Mouse (Mus musculus): ENCODE data around the gene Lpin3.
A peak's percentile ranks its signal among the peaks of the same experiment; 100 is the strongest.

Lpin3 gene

DNA sequence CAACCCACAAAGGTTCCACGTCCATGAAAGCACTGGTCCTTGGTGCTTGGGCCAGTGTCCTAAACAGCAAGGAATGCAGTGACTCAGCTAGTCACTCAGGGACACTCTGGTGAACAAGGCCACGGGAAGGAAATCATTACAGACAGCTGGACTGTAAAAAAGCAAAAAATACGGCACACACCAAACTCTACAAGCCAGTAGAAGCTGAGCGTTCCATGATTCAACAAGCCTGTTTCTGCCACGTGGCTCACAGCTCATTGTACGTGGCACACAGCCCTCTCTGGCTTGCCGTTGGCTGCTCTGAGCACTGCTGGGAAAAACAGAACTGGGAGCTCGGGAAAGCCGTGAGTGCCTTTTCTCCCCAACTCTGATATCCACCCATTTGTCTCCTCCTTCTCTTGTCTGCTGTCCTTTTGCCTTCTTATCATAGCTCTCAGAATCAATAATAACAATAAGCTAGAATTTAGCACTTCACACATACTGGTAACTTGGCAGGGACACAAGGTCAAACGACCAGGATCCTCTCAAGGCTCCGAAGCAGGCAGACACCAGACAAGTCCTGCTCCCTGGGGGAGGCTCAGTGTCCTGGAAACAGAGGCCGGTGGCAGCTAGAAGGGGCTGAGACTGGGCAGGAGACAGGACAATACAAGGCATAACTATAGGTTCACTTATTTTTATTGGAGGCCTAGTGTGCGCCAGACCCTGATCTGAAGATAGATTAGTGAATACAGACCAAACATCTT lies at the start of gene Lpin3:
TSS of gene Lpin3 (plus strand) at position 218 of the 743 bp plus-strand sequence.
- peak; percentile 48 for DNase-seq (ENCODE audit: low spot score)

- no peak for DNase-seq (ENCODE audit: low spot score)
These were observed 39.6 kb upstream of the Lpin3 start for GRCm38 (mm10) chr2:160840838-160841237.

DNA sequence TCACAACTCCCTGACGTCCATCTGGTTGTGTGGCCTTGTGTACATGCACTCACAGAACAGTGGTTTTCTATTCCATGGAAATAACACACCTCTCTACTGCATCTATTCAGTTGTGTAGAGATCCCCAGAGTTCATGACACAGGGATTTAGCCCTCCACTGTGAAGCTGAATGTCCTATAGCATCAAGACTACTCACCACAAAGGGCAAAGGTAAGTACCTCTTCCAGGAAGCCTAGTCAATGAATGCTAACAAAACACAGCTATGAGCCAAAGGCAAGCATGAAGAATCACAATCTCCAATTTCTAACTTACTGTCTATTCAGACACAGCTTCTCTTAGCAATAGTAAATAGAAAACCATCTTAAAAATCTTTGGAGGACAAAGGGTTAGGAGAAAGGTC lies 32.8 kb upstream of the Lpin3 start:
- no peak for DNase-seq (ENCODE audit: low spot score)

GRCm38 (mm10) chr2:160848186-160848585 lies 32.3 kb upstream of the Lpin3 start:
- DNase-seq (ENCODE audit: low spot score), result no peak

- no peak for DNase-seq (ENCODE audit: low spot score)
These were observed 30.7 kb upstream of the Lpin3 start for GRCm38 (mm10) chr2:160849617-160850240.

DNA sequence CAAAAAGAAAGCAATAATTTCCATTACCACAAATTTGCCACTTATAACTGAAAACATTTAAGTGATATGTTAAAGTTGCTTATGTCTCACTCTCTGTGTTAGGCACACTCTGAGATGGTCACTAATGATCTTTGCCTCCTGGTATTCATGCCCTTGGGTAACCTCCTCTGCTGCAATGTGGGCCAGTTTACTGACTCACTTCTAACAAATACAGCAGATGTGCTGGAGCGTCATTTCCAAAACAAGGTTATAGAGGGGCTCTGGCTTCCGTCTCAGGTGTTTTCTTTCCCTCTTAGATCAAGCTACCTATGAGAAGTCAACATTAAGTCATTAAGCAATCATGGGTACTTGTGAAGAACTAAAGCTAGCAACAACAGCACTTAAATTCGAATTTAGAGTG lies 30.1 kb upstream of the Lpin3 start:
- no peak for DNase-seq (ENCODE audit: low spot score)

GRCm38 (mm10) chr2:160854687-160855086 lies 25.8 kb upstream of the Lpin3 start:
- no peak for DNase-seq (ENCODE audit: low spot score)

DNA sequence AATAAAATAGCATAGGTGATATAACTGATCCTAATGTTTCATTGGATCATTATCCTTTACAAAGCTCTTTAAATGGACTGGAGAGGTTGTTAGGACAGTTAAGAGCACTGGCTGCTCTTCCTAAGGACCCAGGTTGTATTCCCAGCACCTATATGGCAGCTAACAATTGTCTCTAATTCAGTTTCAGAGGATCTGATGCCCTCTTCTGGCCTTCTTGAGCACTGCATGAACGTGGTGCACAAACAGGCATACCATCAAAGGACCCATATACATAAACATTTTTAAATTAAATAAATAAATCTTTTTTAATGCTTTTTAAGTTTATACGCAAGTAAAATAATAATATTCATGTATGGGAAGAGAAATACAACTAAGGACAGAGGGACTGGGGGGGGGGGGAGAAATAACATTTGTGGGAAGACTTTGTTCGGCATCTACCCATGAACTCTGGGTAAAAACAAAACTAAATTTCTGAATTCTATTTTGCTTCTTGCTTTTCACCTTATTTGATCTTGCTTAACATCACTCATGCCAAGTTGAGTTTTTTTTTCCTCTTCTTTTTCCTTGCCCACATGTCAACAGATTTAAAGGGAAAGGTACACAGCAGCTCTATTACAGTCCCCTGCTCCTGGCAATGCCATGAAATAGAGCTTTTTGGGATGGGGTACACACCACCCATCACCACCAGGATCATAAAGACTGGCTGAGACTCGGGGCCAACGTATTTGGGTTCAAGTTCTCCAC lies 23.9 kb upstream of the Lpin3 start:
- no peak for DNase-seq (ENCODE audit: low spot score)

DNA sequence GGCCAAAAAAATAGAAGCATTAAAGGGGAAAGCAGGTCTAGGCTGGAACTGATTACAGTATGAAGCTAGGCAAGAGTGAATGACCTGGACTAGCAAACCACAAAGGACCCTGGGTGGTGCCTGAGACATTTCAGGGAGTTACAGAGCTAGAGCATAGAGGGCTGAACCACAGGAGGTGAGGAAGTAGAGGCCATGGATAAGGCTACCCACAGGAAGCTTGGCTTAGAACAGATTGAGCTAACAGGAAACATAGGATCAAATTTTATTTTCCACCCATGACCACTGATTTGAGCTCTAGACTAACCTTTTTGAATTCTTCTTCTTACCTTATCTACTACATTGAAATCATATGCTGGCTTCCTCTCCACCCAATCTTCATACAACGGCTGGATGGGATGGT lies 20.1 kb upstream of the Lpin3 start:
- no peak for DNase-seq (ENCODE audit: low spot score)

GRCm38 (mm10) chr2:160864112-160864511 lies 16.4 kb upstream of the Lpin3 start:
- DNase-seq (ENCODE audit: low spot score), result no peak

DNA sequence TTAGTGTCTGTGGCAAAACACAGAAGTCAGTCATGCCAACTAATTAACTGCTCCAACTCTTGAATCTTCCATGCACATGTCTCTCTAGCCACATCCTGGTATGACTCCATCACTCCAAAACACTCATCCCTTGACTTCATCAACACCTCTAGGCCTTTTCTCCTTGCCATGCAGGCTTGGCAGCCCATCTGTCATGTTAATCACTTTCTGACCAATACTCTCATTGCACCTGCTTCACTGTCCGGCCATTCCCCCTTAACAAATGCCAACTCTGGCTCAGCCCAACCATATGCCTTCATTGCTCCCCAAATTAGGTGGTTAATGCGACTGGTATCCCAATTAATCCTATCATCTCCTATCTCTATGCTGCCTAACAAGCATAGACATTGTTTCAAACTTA lies 15.2 kb upstream of the Lpin3 start:
- DNase-seq (ENCODE audit: low spot score), result no peak

- no peak for DNase-seq (ENCODE audit: low spot score)
These were observed 11.0 kb upstream of the Lpin3 start for GRCm38 (mm10) chr2:160869446-160869845.

- DNase-seq (ENCODE audit: low spot score), result no peak
These were observed 9.2 kb upstream of the Lpin3 start for GRCm38 (mm10) chr2:160871310-160871709.

- DNase-seq (ENCODE audit: low spot score), result peak; percentile 84
These were observed 8.1 kb upstream of the Lpin3 start for GRCm38 (mm10) chr2:160872395-160872794.

DNA sequence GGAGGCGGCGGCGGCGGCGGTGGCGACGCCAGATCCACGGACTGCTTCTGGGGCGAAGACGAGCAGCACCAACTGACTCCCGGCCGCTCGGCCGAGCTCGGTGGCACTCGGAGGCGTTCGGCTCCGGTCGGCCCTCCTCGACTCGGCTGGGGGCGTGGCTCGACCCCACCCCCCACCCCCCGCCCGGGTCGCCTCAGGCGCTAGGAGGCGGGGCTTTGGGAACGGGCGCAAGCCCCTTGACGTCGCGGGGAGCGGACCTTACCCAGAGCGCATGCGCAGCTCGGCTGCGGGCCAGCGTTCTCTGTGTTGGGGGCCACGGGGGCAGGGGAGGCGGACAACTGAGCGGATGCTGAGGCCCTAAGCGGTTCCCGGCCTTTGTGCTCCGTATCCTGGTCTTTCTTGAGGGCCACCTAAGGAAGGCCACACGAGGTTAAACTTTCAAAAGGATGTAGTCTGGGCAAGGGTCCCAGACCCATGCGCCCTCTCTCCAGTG lies 7.5 kb upstream of the Lpin3 start, which contains the start of gene Zhx3:
TSS of gene Zhx3 (minus strand) at position 109 of the 493 bp plus-strand sequence.
- peak; percentile 94 for DNase-seq (ENCODE audit: low spot score)

DNA sequence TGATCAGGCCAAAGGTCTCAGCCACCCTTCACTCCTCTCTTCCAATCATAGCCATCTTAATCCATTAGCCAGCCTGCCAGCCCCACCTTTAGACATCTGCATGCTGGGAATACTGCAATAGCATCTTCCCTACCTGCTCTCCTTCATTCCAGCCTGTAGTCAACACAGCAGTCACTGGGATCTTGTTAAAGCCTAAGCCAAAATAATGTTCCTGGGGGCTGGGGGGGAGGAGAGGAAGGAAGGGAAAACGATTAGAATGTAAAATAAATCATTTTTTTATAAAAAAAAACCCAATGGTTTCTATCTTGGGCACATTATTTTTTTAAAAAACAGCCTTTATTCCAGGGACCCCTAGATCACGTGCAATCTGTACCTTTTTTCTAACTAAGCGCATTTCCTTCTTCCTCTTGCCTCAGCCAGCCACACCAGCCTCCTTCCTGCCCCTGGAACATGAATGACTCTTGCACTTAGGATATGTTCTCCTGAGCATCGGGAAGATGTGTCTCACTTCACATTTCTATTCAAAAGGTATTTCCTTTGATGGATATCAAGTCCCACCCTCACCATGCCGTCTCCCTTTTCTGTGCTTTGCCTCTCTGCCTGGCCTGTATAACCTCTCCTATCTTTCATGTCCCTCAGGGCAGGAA lies 6.1 kb upstream of the Lpin3 start:
- no peak for DNase-seq (ENCODE audit: low spot score)

GRCm38 (mm10) chr2:160876115-160876514 lies 4.4 kb upstream of the Lpin3 start:
- DNase-seq (ENCODE audit: low spot score), result no peak

GRCm38 (mm10) chr2:160881462-160882101 lies 1.1 kb downstream of the Lpin3 start:
- no peak for DNase-seq (ENCODE audit: low spot score)

DNA sequence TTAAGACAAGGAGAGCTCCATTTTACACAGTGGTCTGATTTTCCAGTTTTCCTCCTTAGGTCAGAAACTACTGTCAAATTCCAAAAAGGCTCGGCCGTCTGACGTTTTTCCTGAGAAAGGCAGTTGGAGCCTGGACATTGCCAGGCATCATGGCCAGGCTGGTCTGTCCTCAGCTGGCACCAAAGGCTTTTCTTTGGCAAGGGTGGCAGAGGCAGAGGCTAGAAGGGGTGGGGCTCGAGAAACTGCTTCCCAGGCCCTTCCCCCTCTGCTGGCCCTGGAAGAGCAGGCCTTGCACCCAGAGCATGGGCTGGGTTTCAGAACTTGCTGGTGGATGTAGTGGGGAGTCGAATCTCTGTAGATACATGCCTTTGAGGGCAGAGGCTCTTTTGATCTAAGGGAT lies 2.0 kb downstream of the Lpin3 start:
- DNase-seq (ENCODE audit: low spot score), result no peak

DNA sequence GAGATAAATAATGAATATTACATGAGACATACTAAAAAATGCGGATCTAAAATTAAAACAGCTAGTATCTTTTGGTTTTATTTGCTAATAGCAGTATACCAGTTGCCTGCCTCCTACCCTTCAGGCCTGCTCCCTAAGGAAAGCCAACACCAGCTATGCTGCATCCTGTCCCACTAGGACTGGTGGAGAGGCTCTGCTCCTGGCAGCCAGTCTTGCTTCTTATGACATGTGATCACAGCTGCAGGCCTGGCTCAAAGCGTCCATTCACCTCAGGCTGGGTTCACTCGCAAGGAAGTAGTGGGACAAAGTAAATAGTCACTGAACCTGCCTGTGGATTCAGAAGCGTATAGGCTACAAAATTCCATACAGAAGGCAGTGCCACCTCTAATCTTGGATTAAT lies 3.4 kb downstream of the Lpin3 start:
- no peak for DNase-seq (ENCODE audit: low spot score)

GRCm38 (mm10) chr2:160884830-160885229 lies 4.4 kb downstream of the Lpin3 start:
- DNase-seq (ENCODE audit: low spot score), result no peak

DNA sequence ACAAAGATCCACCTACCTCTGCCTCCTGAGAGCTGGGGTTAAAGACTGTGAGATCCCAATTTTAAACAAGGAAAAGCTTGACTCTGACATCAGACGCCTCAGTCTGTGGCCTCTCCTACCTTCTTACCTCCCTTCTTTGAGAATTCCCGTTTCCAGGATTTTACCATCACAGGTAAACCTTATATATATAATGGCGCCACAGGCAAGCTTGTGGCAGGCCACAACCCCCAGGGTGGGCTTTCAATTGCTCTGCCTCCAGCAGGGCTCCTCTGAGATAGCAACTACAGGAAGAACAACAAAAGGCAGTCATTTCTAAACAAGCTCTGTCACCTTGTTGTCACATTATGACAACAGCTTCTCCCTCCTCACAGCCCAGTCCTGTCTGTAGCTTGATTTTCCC lies 5.8 kb downstream of the Lpin3 start:
- DNase-seq (ENCODE audit: low spot score), result no peak
